Mouse (Mus musculus) midbrain, embryonic 11.5 days (tissue): Measurements from ENCODE around the gene Sycp2l. TPM values are rescaled to one million over a fixed set of nuclear protein-coding genes. Genes with fewer than 3 reads are reported as not detected.
"Not testable (repeated sequence)": the region's sequence is repeated elsewhere in the genome, so short reads cannot be mapped to it uniquely, and the experiment has no call there.

Experiments used
- ATAC-seq: fragments of 200-750 bp; cut with Nextera tagmentation; 2 replicates; pipeline ENCODE4 v1.8.0; 2017; ENCODE audit warnings: moderate TSS enrichment, moderate library complexity; ENCODE audit not compliant: low FRiP score
- DNase-seq: peaks from one replicate; pipeline ENCODE4 v3.0.0; 2015; ENCODE audit warnings: low spot score; ENCODE audit errors: missing footprints
- H3K27ac ChIP-seq: fragments of 300-500 bp; sonication (generic); 2 replicates; pipeline ENCODE4 v1.5.1; 2014; ENCODE audit warnings: low read depth, low read length
- H3K27me3 ChIP-seq: fragments of 300-500 bp; sonication (generic); 2 replicates; pipeline ENCODE4 v1.6.1; 2014; ENCODE audit warnings: mild to moderate bottlenecking, low read length, moderate library complexity, mixed read lengths; ENCODE audit not compliant: control insufficient read depth, insufficient read depth
- H3K36me3 ChIP-seq: fragments of 300-500 bp; sonication (generic); 2 replicates; pipeline ENCODE4 v1.6.1; 2014; ENCODE audit warnings: mild to moderate bottlenecking, low read length, moderate library complexity, mixed read lengths; ENCODE audit not compliant: control insufficient read depth, insufficient read depth
- H3K4me1 ChIP-seq: fragments of 300-500 bp; sonication (generic); 2 replicates; pipeline ENCODE4 v1.6.1; 2014; ENCODE audit warnings: low read length; ENCODE audit not compliant: control insufficient read depth, insufficient read depth
- H3K4me2 ChIP-seq: fragments of 300-500 bp; sonication (generic); 2 replicates; pipeline ENCODE4 v1.6.1; 2014; ENCODE audit warnings: mild to moderate bottlenecking, moderate library complexity
- H3K4me3 ChIP-seq: fragments of 300-500 bp; sonication (generic); 2 replicates; pipeline ENCODE4 v1.5.1; 2014; ENCODE audit warnings: low read depth, low read length
- H3K9ac ChIP-seq: fragments of 300-500 bp; sonication (generic); 2 replicates; pipeline ENCODE4 v1.6.1; 2014; ENCODE audit warnings: low read length
- H3K9me3 ChIP-seq: fragments of 300-500 bp; sonication (generic); 2 replicates; pipeline ENCODE4 v1.6.1; 2016; ENCODE audit warnings: low read length; ENCODE audit not compliant: control insufficient read depth
- WGBS: fragments of 180-500 bp; shearing (Covaris S2); extraction: QIAGEN DNeasy Blood & Tissue Kit; methylation state at CpG from one replicate; pipeline ENCODE4 v1.1.7; 2014; 5-methylcytosine and 5-hydroxymethylcytosine counted together
- polyA plus RNA-seq: library from polyadenylated mRNA; unstranded; fragments of >200 nt; fragmentation: Nextera tagmentation; extraction: Ambion mirVana; gene quantifications from 2 replicates; pipeline ENCODE4 v1.2.1, GENCODE M21; 2014

Sycp2l gene
- polyA plus RNA-seq, 1 experiment from 2014 or later: not detected

- ATAC-seq (no peak), DNase-seq (no peak)
- Histone ChIP-seq H3K4me1 (no peaks in the 10 kb centered on the region), H3K27me3 (no peaks in the 10 kb centered on the region), H3K4me3 (no peak overlapping the region), H3K9me3 (no peaks in the 10 kb centered on the region), H3K27ac (no peak overlapping the region), H3K4me2 (no peak overlapping the region), H3K36me3 (no peaks in the 10 kb centered on the region), H3K9ac (no peak overlapping the region)
- WGBS: 85% methylated on average over 11 of the region's 11 CpGs
Measured at GRCm38 (mm10) chr13:41153146-41153545, 39.0 kb downstream of the Sycp2l start.

- Histone ChIP-seq H3K4me1 (no peaks in the 10 kb centered on the region), H3K4me3 (no peak overlapping the region), H3K27me3 (no peaks in the 10 kb centered on the region), H3K4me2 (no peak overlapping the region), H3K36me3 (no peaks in the 10 kb centered on the region), H3K27ac (no peak overlapping the region), H3K9ac (no peak overlapping the region), H3K9me3 (no peaks in the 10 kb centered on the region)
- DNase-seq: no peak
- WGBS: 67% methylated on average over 5 of the region's 5 CpGs
- no peak for ATAC-seq
Measured at GRCm38 (mm10) chr13:41158426-41158825, 44.3 kb downstream of the Sycp2l start.

- no peak overlapping the region for H3K27ac ChIP-seq
- no peaks in the 10 kb centered on the region for H3K4me1 ChIP-seq
- 81% methylated on average over 6 of the region's 6 CpGs for WGBS
- H3K4me2 ChIP-seq: no peak overlapping the region
- no peaks in the 10 kb centered on the region for H3K9me3 ChIP-seq
- H3K4me3 ChIP-seq: no peak overlapping the region
- ATAC-seq: no peak
- H3K9ac ChIP-seq: no peak overlapping the region
- no peaks in the 10 kb centered on the region for H3K27me3 ChIP-seq
- H3K36me3 ChIP-seq: peaks cover 13% of the 10 kb centered on the region; the same call in 1 of the 2 replicates
- DNase-seq: no peak
Measured at GRCm38 (mm10) chr13:41187886-41188285, 73.8 kb downstream of the Sycp2l start.

- H3K9me3 ChIP-seq: no peaks in the 10 kb centered on the region
- H3K36me3 ChIP-seq: peaks cover 7% of the 10 kb centered on the region; the same call in 1 of the 2 replicates
- H3K27me3 ChIP-seq: no peaks in the 10 kb centered on the region
- no peak overlapping the region for H3K4me2 ChIP-seq
- H3K4me3 ChIP-seq: no peak overlapping the region
- H3K4me1 ChIP-seq: no peaks in the 10 kb centered on the region
- no peak overlapping the region for H3K27ac ChIP-seq
- H3K9ac ChIP-seq: no peak overlapping the region
- ATAC-seq: no peak
- no peak for DNase-seq
- 72% methylated on average over 3 of the region's 3 CpGs for WGBS
Measured at GRCm38 (mm10) chr13:41195640-41196333, 81.7 kb downstream of the Sycp2l start.

GRCm38 (mm10) chr13:41200861-41201260 is 86.8 kb downstream of the Sycp2l start:
- ATAC-seq (no peak), DNase-seq (no peak)
- Histone ChIP-seq H3K9me3 (no peaks in the 10 kb centered on the region), H3K36me3 (no peaks in the 10 kb centered on the region), H3K4me3 (no peak overlapping the region), H3K27ac (no peak overlapping the region), H3K27me3 (no peaks in the 10 kb centered on the region), H3K4me1 (no peaks in the 10 kb centered on the region), H3K4me2 (no peak overlapping the region), H3K9ac (no peak overlapping the region)
- WGBS: 85% methylated on average over 2 of the region's 2 CpGs

- H3K27me3 ChIP-seq: no peaks in the 10 kb centered on the region
- H3K9me3 ChIP-seq: no peaks in the 10 kb centered on the region
- H3K4me2 ChIP-seq: no peak overlapping the region
- H3K9ac ChIP-seq: no peak overlapping the region
- no peaks in the 10 kb centered on the region for H3K36me3 ChIP-seq
- no peak overlapping the region for H3K27ac ChIP-seq
- no peak overlapping the region for H3K4me3 ChIP-seq
- whole genome bisulfite sequencing: 75% methylated on average over 7 of the region's 7 CpGs
- no peaks in the 10 kb centered on the region for H3K4me1 ChIP-seq
- DNase-seq (no peak), ATAC-seq (no peak)
Measured at GRCm38 (mm10) chr13:41203289-41203688, 89.2 kb downstream of the Sycp2l start.

- Histone ChIP-seq H3K4me1 (no peaks in the 10 kb centered on the region), H3K4me2 (no peak overlapping the region)
Measured at GRCm38 (mm10) chr13:41203691-41204090, 89.6 kb downstream of the Sycp2l start.

GRCm38 (mm10) chr13:41205568-41205967 is 91.5 kb downstream of the Sycp2l start:
- not testable (repeated sequence) for ATAC-seq, H3K36me3 ChIP-seq, DNase-seq

More at GRCm38 (mm10) chr13:41203691-41204090, 89.6 kb downstream of the Sycp2l start:
- WGBS: 75% methylated on average over 9 of the region's 9 CpGs
- H3K27ac ChIP-seq: no peak overlapping the region
- H3K9me3 ChIP-seq: no peaks in the 10 kb centered on the region
- no peaks in the 10 kb centered on the region for H3K27me3 ChIP-seq
- no peak for DNase-seq
- ATAC-seq: no peak
- no peaks in the 10 kb centered on the region for H3K36me3 ChIP-seq
- no peak overlapping the region for H3K9ac ChIP-seq
- H3K4me3 ChIP-seq: no peak overlapping the region

GRCm38 (mm10) chr13:41206241-41206640 is 92.1 kb downstream of the Sycp2l start:
- ATAC-seq: no peak
- DNase-seq: no peak
- 82% methylated on average over 5 of the region's 5 CpGs for WGBS
- no peaks in the 10 kb centered on the region for H3K27me3 ChIP-seq
- H3K4me3 ChIP-seq: no peak overlapping the region
- H3K4me1 ChIP-seq: no peaks in the 10 kb centered on the region
- H3K9me3 ChIP-seq: no peaks in the 10 kb centered on the region
- no peaks in the 10 kb centered on the region for H3K36me3 ChIP-seq
- no peak overlapping the region for H3K4me2 ChIP-seq
- H3K27ac ChIP-seq: no peak overlapping the region
- H3K9ac ChIP-seq: no peak overlapping the region

More at GRCm38 (mm10) chr13:41205568-41205967, 91.5 kb downstream of the Sycp2l start:
- not testable (repeated sequence) for H3K4me3 ChIP-seq, H3K4me2 ChIP-seq, H3K9me3 ChIP-seq, H3K4me1 ChIP-seq, H3K27ac ChIP-seq, H3K9ac ChIP-seq, H3K27me3 ChIP-seq
